Mouse (Mus musculus): ENCODE measurements at regions not wholly inside any gene's neighbourhood (a gene's known extent, or its start where the extent isn't known, plus 50 kb on each side); places are given as distances from the start of the nearest gene placed in this dataset.

- DNase-seq, result peak; percentile 16
Measured at GRCm38 (mm10) chr5:91198620-91199019, 59.2 kb downstream of the Areg start.

GRCm38 (mm10) chr5:91200448-91200847 is 61.0 kb downstream of the Areg start:
- DNase-seq, result no peak

GRCm38 (mm10) chr5:91204225-91205005 is 65.0 kb downstream of the Areg start:
- DNase-seq, result no peak

- DNase-seq, result no peak
Measured at GRCm38 (mm10) chr5:91205350-91205880, 66.0 kb downstream of the Areg start.

DNA sequence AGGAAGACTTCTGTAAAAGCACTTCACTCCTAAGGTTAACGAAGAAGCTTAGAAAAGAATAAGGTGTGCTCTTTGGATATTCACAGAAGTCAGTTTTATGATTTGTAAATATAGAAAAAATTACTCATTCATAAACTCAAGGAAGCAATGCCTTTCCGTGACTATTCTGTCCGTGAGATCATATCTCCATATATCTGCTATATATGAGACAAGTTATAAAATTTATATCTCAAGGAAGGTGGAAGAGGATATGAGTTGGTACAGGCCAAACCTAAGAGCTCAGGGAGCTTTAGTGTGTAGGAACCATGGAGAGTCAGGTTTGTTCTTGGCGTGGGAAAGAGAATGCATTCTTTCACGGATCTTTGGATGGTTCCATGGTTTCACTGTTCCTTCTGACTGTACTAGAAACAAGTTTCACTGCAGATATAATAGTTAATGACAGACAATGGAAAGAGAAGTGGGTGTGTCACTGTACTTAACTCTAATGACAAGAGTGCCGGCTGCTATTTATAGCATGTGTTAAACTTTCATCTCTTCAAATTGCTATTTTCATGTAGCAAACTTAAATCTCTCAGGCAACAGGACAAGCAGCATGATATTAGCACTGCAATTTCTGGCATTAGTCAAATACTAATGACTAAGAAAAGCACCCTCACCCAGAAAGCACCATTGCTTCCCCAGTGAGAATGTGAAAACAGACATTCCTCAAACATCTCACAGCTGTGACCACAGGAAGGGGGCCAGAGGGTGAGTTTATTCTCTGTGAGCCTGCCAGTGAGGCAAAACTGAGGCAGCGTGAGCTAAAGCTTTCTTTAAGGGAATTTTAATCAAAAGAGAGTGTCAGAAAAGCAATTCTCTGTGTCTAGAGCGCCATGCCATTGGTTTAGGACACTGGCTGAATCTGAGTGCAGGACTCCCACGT is 67.4 kb downstream of the Areg start:
- DNase-seq, result no peak

DNA sequence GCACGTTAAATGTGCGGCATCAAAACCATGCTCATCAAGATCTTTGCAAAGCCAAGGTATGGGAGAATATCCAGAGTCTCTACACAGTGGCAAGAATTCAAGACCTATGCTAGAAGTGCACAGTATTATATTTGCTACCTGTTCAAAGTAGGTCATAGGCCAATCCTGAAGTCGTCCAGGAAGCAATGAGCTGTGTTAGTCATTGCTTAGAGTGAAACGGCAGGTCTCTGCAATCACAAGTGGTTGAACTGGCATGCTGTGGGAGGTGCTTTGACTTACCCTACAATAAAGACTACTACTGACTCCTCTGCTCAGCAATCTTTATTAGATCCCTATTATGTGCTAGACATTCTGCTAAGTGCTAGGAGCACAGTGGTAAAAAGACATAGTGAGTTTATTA is 80.8 kb downstream of the Areg start:
- no peak for DNase-seq

DNA sequence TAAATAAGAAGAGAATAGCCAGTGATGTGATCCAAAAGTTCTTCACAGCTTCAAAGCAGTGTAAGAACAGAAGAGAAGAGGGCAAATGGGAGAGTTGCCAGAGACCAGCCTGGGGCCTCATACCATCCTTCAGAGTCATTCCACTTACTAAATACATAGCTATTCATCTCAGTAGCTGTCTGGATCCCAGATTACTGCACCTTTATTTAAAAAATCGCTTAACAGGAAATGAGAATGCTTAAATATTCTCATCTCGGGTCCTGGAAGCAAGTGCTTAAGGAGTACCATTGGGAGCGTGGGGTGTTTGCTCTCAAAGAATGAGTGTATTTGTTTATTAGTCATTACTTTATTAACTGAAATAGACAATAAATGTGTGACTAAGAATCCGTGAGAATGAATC is 102.3 kb downstream of the Areg start:
- no peak for DNase-seq

- no peak for DNase-seq
Measured at GRCm38 (mm10) chr5:91247444-91247843, 108.0 kb downstream of the Areg start.

DNA sequence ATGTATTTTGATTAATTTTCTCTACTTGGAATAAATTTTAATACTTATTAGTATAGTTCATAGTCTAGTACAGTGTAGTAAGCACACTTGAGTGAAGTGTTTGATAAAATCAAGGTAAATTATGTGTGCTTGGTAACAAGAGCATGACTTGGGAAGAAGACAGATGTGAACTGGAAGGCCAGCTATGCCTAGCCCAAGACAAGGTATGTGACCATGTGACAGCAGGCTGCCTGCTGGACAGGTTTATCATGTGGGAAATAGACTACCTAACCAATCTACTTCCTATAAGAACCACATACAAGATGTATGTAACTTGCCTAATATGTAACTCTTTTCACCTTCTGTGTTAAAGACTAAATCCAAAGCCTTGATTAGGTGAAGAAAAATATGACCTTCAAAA is 122.5 kb downstream of the Areg start:
- DNase-seq, result no peak

DNA sequence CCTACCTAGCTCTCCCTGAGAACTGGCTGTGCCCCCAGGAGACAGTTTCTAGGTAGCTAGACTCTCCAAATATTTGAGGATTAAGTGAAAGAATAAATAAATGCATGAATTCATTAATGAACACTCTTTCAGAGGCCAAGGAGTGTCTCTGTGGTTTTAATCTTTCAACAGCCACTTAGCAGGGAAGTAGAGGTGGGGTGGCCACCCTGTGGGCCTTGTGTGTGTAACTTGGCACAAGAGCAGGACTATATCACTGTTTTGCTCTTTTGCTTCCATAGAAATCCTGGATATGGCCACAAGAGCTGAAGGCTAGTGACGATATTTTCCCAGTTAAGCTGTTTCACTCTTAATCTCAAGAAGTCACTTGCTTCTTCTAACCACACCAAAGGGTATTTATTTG is 123.1 kb downstream of the Areg start:
- no peak for DNase-seq

DNA sequence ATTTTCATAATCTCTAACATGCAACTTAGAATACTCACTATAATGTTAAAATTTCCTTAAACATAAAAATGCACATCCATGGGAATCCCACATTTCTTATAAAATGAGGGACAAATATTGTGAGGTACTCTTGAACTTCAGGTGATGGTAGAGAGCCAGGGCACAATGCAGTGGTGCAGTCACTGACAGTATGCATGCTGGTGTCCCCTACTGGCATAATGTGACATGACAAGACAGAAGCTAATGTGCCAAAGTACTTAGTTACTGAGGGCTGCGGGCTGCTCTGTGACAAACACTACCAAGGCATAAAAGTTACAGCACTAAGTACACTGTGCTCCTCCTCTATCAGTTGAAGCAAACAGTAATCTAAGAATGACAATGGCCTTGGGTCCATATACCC is 131.3 kb downstream of the Areg start:
- no peak for DNase-seq

GRCm38 (mm10) chr5:91271416-91271815 is 131.4 kb downstream of the Btc start:
- DNase-seq, result no peak

GRCm38 (mm10) chr5:91274411-91274810 is 128.4 kb downstream of the Btc start:
- no peak for DNase-seq

DNA sequence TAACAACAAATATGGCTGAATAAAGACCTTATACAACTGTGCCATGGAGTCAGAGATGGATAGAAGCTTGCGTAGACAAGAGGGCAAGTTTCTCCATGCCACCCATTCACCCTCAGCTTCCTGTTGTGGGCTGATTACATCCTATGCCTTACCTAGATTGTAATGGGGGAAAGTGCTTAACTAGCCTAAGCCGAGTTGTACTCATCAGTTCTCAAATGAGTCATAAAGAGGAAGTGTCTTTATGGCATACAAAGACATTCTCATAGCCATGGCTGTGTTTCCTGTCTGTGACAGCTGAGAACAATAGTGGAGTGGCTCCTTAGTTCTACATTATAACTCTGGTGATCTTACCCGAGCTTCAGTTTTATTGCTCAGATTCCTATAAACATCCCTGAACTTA is 124.3 kb downstream of the Btc start:
- DNase-seq, result no peak

DNA sequence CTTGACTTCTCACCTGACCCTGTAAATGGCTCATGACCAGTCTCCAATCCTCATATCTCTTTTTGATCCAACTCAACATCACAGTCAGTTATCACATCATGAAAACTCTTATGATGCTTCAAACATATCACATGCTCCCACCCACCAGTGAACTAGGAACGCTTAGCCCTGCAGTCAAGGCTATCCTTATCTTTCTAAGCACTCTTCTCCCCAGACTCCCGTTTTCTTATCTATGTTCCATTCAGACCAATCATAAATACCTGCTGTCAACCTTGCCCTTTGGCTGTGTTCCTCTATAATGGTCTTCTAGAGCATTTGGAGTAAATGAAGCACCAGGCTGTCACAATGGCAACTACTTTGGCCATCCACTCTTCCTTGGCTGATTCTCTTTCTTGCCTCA is 123.3 kb downstream of the Btc start:
- DNase-seq, result no peak

- DNase-seq, result no peak
Measured at GRCm38 (mm10) chr5:91282969-91283368, 119.8 kb downstream of the Btc start.

- no peak for DNase-seq
Measured at GRCm38 (mm10) chr5:91293073-91293472, 109.7 kb downstream of the Btc start.

GRCm38 (mm10) chr5:91294957-91295356 is 107.8 kb downstream of the Btc start:
- DNase-seq, result no peak

DNA sequence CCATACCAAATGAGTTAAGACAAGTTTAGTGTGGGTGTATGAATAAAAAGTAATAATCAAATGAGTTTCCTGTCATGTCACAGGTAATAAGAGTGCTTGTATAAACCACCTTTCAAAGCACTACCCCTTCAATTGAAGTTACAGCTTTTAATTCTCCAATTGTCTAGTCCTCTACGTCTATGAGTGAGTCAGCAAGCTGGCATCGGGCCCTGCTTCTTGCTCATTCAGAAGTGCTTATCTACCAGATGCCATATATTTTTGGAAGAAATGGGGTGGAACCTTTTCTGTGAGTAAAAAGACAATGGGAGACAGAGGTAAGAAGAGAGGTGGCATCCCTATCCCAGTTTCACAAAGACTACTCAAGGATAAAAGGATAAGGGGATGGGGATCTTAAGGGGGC is 105.7 kb downstream of the Btc start:
- DNase-seq, result peak; percentile 13

DNA sequence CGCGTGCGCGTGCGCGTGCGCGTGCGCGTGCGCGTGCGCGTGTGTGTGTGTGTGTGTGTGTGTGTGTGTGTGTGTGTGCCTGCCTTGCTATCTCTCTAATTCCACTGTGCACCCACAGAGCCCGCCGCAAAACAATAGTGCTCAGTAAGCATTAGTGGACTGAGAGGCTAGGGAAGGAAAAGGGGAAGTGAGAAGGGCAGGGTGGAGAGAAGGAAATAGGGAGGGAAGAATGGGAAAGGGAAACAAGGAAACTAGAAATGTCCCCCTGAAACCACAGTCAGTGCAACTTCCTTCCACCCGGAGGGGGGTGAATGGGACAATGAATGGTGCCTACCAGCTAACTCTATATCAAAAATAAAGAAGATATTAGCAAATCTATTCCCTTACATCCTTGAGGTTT is 100.7 kb downstream of the Btc start:
- no peak for DNase-seq

DNA sequence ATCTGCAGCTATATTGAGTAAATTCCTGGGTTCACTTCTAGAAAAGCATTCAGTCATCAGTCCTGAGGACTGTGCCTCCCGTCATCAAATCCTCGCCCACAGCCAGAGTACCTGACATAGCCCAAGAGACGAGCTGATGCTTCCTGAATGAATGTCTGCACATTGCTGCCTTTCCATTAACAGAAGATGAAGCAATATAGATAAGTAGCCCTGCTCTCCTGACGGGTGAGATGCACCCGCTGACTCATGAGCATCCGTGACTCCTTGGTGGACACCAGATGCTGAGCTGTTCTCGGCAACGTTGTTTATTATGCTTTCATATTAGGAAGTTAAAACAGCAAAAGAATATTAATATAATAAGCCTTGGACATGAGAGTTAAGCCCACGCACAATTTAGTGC is 99.9 kb downstream of the Btc start:
- DNase-seq, result no peak

GRCm38 (mm10) chr5:91303702-91304101 is 99.1 kb downstream of the Btc start:
- DNase-seq, result no peak

DNA sequence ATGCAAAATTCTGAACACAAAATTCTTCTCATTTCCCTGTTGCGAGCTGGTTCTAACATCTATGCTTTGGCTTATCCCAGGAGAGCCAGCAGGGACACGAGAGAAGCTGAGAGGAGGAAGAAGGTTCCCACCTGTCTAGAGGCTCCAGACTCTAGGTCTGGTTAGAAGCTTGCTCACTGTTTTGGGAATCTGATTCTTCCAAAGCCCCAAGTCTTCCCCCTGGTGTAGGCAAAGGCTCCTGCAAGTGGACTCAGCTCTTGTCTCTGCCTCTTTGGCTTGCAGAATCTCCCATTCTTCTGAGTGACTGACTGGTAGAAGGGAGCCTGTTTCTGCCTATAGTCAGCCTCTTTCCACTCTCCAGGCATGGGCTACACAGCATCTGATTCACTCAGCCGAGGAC is 95.8 kb downstream of the Btc start:
- no peak for DNase-seq

Measured in layer of hippocampus, adult 9-11 months (tissue).